Mouse (Mus musculus) heart, adult 9 months (tissue): ENCODE results near the gene Rab37.

Source experiments
- DNase-seq, 2 experiments: peaks; one replicate each; pipeline ENCODE4 v3.0.0; 2022; ENCODE audit warnings: low spot score in 2 of 2

The Rab37 gene

GRCm38 (mm10) chr11:115195933-115196332, 104.7 kb downstream of the Rab37 start:
- DNase-seq: no peak

DNA sequence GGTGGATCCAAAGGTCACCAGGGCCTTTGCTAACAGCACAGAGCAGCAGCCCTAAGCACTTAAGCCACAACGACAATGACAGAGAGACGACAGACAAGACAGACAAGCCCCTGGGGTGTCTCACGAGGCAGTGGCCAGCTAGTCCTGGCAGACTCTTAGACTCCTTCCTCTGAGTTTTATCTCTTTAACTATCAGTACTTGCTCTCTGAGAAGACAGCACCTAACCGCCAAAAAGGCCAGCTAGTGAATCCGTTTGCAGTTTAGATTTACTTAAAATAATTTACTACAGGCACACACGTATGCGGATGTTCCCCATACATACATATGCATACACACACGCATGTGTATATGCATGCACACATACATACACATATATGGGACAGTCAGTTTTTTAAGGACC, 106.3 kb downstream of the Rab37 start:
- no peak for DNase-seq

DNA sequence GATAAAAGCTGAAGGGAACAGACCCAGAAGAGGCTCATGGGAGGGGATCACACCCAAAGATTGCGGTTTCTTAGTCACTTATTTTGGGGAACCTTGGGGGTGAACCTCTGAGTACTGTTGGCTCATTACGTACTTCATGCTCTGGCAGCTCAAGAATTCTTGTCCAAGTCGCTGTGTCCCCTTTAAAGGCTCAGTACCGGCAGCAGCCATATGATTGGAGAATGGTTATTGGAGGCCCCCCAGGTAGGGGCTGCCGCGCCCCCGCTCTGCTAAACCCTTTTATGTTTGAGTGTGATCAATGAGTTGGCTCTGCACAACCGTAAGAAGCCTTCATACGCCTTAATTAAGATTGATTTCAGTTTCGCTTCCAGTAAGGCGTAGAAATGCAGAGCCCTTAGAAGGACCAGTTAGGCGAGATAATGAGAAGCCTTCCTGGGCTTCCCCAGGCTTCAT, 107.7 kb downstream of the Rab37 start:
- no peak for DNase-seq

DNA sequence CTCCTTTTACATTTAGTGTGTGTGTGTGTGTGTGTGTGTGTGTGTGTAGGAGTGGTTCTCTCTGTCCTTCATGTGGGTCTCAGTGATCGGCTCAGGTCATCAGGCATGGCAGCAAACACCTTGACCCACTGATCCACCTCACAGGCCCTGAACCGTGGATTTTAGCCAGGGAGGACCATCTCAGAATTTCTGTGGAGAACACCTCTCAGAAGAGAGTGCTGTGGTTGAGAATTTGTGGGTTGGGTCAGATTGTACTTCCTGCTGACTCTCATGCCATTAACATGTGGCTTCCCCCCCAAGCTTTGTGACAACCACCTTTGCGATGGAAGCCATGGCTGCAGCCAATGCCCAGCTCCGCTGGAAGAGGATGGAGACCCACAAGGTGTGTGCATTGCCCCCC, 109.3 kb downstream of the Rab37 start:
- no peak for DNase-seq

GRCm38 (mm10) chr11:115202316-115202715, 111.1 kb downstream of the Rab37 start:
- DNase-seq: peak; percentile 56 to 71

- DNase-seq: no peak
Observed at GRCm38 (mm10) chr11:115202756-115203155, 111.5 kb downstream of the Rab37 start.

- DNase-seq: no peak
Observed at GRCm38 (mm10) chr11:115208126-115208525, 116.9 kb downstream of the Rab37 start.

- no peak for DNase-seq
Observed at GRCm38 (mm10) chr11:115208776-115209732, 117.8 kb downstream of the Rab37 start.

GRCm38 (mm10) chr11:115209958-115210357, 118.7 kb downstream of the Rab37 start:
- DNase-seq: no peak
